Mouse (Mus musculus) right cerebral cortex, adult 18-20 months (tissue): ENCODE results near the gene Syngr1.
A peak's percentile ranks its signal among the peaks of the same experiment; 100 is the strongest.

ENCODE experiments used
- DNase-seq: peaks from one replicate; pipeline ENCODE4 v3.0.0; 2022; ENCODE audit warnings: mixed read lengths

Gene Syngr1

DNA sequence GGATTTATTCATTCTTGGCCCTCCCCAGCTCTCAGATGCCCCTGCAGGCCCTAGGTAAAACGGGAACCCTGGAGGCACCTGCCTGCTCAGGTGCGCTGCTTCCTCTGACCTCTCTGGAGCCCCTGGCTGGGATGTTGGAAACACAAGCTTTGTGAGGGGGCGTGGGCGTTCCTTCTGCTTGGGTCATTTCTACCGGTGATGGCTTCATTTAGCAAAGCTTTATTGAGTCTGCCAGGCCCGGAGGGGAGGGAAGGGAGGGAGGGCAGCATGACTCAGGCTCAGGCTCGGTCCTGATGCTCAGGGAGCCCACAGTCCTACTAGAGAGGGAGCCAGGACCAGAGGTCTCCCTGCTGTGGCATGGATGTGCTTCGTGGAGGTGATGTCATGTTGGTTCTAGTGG, 1.5 kb downstream of the Syngr1 start:
- DNase-seq, result peak; percentile 55

DNA sequence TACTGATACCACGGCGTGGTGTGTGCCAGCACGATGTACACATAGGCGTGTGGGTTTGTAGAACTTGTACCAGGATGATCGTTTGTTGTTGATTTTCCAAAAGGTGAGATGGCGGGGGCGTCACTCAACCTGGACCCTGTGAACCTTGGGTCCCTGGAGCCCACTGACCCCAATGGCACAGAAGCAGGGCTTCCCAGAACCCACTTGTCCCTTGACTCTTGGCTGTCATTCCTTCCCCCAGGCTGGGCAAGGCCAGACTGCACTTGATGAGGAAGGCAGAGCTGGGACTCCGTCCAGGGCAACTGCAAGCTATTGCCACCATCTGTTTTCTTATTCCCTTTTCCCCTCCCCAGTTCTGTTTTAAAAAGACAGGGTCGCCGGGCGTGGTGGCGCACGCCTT, 3.1 kb downstream of the Syngr1 start:
- DNase-seq, result no peak

DNA sequence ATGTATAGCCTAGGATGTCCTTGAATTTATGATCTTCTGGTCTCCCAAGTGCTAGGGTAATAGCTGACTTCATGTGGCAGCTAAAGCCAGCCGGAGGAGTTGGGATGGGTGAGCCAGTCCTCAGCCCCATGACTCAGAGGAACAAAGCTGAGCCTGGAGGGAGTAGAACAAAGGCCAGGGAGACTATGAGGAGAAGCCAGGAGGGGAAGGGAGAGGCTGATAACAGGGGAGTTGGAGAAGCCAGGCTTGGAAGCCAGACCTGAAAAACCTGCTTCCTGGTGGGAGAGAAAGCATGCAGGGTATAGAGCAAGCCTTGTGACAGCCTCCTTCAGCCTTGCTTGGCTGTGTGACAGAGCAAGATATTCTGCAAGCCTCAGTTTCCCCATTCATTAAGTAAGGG, 4.5 kb downstream of the Syngr1 start:
- no peak for DNase-seq

DNA sequence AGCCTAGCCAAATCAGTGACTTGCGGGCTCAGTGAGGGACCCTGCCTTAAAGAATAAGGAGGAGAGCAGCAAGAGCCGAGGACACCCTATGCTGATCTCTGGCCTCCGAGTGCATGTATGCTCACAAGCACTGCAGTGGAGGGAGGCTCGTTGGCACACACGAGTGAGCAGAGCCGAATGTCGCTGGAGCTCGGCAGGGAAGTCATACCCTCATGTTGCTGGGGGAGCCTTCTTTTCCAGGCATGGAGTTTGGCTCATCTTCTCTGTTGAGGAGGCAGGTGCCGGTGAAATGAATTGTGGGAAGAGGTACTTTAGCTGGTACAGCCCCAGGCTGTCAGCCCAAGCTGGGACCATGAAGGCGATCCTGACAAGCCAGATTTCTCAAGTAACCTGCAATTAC, 5.3 kb downstream of the Syngr1 start:
- no peak for DNase-seq

DNA sequence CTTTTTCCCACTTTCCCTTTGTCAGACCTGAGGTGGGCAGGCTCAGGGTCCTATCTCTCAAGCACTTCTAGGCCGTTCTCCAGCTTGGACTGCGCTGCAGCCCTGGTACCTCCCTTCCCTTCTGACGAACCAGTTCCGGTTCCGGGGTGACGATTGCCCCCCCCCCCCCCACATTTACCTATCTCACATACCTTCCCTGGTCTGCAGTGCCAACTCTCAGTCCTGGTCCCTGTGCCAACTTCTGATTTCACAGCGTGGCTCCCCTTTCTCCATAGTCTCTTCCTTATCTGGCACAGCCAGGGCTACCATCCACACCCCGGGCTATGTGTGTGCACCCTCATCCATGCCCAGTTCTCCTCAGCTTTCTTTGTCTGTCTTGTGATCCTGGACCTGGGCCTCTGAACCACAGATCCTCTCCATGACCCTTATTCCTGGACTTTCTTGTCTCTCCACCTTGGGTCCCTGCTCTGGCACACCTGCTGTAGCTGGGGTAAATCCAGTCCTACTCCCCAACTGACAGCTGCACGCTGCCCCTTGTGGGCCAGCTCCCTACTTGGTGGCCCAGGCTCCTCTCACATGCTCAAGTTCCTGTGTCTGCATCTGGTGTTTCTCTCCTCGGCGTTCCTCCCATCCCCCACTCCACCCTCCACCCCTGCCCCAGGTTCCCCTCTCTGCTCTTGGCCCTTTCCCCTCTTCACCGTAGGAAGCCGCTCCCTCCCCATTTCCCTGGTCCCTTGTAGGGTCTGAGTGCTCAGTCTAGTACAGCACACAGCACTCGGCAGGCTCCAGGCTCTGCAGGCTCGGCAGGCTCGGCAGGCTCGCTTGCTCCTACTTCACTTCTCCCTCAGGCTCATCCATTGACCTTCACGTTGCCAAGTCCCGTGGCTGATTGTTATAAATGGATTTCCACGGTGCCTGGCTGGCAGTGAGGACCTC, 6.1 kb downstream of the Syngr1 start:
- no peak for DNase-seq

DNA sequence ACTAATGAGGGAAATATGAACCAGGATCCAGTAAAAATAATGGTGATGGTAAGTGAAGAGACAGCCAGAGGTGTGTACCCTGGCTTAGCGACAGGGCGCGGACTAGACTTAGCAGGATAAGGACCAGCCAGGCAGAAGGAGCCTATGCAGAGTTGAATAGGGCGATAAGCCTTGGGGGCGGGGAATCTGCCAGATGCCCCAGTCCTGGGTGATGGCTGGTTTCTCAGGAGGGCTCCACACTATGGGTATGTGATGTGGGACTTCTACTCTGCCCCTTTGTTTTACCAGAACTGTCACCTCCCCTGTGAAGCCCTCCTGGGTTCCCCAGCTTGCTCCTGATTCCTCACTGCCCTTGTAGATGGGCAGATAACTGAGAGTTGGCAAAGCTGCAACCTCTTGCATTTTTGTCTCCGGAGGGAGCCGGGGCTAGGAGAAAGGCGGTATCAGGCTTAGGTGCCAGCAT, 6.9 kb downstream of the Syngr1 start:
- no peak for DNase-seq

DNA sequence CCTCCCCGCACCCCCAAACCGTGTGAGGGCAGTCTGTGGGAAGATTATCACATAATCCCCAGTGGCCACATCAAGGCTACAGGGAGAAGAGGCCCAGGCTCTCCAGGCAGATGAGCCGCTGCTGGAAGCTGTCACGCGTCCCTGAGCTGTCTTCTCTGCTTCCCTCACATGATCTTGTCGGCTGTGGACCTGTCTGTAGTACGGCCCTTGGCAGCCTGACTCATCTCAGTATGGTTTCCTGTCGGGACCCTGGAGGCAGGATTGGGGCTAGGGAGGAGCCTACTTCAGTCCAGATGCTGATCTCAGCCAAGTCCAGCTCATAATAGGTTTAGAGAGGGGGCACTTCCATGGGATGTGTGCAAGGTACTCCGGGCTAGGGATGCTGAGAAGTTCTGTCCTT, 7.7 kb downstream of the Syngr1 start:
- DNase-seq, result peak; percentile 55

DNA sequence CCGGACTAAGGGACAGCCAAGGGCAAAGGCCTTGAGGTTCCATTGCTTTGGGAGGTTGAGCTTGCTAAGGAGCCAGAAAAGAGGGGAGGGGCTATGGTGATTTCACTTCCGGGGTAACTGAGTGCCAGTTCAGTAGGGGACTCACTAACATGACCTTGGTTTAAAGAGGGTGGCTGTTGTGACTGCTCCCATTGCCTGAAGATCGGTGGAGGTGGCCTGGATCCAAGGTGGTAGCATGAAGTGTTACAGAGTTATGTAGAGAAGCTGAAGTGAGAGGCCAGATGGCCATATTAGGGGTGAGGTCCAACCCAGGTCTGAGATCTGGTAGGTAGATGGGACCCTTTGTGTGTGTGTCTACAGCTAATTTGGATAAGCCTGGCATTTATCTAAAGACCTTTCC, 8.3 kb downstream of the Syngr1 start:
- DNase-seq, result no peak

DNA sequence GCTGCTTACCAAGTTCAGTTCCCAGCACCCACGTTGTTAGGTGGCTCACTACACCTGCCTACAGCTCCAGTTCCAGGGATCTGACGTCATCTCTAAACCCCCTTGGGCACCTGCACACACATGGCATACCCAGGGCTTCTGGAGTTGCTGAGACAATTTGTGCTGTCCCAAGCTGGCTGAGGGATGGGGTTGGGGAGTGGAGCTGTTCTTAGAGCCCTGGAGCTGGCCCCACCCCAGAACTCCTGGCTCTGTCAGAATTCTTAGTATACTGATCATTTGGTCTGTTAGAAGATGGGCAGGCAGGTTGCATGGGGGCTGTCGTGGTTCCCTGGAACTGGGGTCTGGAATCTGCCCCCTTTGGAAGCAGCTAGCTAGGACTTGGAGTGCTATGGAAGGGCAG, 9.1 kb downstream of the Syngr1 start:
- no peak for DNase-seq

DNA sequence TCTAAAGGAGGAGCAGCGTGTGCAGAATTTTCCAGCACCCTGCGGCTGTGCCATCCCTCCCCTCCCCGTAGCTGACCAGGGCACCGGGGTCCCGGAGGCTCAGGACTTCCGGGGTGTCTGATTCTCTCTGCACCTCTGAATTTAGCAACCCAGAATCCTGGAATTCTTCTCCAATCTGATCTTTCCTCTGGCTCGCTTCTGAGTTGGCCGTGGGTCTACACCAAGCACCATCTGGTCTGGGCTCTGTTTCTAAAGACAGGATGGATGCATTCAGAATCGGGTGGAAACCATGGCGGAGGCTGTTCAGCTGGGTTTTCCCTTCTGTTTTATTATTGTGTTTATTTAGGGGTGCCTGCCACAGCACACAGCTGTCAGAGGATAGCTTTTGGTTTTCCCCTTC, 9.7 kb downstream of the Syngr1 start:
- DNase-seq, result peak; percentile 66

DNA sequence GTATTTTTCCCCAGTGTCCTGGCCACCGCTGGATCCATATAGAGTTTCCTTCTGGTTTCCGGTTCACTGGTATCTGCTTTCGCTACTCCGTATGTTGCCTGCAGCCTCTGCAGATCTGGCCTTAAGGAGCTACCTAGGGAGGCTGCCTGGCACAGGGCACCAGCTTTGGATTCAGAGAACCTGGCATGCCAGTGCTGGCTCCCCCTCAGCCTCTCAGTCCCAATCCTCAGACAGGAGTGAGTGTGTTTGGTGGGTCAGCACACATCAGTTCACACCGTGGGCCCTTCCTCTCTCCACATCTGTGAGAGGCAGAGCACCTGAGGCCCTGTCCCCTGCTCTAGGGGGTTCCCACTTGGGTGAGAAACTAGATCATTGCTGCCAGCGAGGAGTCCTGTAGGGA, 10.4 kb downstream of the Syngr1 start:
- no peak for DNase-seq

DNA sequence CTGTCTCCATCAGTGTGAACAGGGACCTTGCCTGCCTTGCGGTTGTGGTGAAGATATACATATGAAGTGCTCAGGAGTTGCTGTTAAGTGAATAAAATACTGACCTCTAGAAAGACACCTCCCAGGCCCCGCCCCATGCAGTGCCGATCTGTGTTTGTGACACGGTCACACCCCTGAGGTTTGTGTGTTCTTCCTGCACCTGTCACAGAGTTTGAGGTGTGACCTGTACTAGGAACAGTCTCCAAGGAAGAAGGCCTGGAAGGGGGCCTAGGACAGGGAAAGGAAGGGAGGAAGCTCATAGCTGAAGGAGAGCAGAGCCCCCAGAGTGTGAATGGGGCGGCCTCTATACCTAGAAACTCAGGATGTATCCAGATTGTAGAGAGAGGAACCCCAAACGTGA, 11.4 kb downstream of the Syngr1 start:
- no peak for DNase-seq

DNA sequence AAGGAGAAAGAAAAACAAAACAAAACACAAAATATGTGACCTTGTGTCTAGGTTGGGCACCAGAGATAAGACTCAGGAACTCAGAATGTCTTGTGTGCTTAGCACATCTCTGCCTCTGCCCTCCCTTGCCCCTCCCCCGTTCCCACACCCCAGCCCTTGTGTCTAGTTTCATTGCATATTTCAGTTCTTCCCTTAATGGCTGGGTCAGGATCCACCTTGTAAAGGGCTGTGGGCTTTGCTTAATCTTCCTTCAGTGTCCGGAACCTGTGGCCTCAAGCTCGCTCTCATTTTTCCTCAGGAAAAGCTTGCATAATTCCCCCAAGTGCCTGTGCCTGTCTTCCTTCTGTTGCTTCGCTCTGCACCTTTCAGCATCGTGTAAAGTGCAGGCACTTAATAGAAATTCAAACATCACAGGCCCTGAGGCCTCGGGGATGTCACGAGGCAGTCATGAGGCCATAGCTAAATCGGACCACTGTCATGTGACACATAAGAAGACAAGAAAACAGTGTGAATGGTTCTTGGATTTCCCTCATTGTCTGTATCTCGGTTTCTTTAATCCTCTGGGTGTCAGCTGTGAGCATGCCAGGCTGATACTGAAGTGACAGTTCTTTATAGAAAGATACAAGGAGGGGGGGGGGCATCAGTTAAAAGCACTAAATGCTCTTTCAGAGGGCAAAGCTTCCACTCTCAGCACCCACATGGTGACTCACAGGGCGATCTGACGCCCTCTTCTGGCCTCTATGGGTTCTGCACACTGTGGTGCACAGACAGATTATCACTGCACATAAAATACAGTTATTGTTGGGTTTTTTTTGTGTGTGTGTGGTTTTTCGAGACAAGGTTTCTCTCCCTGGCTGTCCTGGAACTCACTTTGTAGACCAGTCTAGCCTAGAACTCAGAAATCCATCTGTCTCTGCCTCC, 14.6 kb downstream of the Syngr1 start:
- no peak for DNase-seq

DNA sequence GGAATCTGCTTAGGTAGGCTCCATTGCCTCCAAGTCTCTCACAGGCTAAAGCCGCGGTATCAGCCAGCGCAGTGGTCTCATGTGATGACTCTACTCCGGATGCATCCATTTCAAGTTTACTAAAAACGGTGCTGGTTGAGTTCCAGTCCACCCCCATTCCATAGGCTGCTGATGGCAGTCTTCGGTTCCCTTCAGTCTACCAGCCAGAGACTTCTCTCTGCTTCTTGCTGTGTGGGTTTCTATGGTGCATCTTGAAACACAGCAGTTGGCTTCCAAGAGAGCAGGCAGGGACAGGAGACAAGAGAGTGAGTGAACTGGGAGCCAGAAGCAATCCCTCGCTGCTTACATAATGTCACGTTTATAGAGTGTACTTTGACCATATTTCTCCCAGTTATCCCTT, 16.0 kb downstream of the Syngr1 start:
- DNase-seq, result peak; percentile 65

DNA sequence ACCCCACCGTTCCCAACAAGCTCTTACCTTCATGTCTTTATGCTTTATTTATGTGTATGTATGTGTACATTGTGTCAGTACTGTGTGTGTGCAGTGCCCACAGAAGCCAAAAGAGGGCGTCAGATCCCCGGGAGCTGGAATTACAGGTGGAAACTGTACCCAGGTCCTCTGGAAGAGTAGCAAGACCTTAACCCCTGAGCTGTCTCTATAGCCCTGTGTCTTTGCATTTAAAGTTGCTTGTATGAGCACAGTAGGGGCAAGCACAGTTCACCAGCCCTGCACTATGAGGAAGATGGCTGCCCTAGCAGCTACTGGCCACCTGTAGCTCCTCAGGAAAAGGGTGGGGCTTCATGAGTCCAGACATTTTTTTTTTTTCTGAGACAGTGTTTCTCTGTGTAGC, 16.4 kb downstream of the Syngr1 start:
- DNase-seq, result no peak

DNA sequence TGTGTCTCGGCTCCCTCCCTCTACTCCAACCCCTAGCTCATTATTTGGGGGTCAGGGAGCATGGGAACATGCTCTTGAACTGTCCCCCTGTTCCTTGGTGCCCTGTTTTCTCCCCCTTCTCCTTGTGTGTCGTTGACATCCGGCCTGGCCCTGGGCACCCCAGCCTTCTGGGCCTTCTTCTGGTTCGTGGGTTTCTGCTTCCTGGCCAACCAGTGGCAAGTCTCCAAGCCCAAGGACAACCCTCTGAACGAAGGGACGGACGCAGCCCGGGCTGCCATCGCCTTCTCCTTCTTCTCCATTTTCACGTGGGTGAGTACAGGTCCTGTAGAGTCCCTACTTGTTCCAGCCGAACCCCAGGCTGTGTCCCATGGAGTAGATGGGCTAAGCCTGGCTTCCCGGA, 20.3 kb downstream of the Syngr1 start:
- no peak for DNase-seq

DNA sequence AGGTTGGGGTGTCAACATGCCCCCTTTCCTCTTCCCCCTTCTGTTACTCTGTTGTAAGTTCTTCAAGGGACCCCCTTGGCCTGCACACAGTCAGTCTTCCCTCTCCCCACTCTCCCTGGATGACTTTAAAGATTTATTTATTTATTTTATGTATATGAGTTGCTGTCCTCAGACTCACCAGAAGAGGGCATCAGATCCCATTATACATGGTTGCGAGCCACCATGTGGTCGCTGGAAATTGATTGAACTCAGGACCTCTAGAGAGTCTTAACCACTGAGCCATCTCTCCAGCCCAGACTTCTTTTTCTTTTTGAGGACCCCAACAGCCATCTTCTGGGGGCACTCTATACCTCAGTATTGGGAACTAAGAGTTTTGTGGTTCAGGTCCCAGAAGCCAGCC, 21.4 kb downstream of the Syngr1 start:
- no peak for DNase-seq

DNA sequence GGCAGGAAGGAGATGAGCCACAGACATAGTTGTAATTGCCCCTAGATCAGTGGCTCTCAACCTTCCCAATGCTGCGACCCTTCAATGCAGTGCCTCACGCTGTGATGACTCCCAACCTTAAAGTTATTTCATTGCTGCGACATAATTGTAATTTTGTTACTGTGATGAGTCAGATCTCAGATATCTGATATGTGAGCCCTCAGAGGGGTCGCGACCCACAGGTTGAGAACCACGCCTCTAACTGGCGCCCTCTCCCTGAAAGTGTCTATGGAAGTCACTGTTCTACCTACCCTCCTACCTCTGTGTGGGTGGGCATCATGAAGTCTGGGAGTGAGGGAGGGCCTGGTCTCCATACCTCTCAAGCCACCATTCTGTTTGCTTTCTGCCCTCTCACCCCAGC, 23.3 kb downstream of the Syngr1 start:
- no peak for DNase-seq

DNA sequence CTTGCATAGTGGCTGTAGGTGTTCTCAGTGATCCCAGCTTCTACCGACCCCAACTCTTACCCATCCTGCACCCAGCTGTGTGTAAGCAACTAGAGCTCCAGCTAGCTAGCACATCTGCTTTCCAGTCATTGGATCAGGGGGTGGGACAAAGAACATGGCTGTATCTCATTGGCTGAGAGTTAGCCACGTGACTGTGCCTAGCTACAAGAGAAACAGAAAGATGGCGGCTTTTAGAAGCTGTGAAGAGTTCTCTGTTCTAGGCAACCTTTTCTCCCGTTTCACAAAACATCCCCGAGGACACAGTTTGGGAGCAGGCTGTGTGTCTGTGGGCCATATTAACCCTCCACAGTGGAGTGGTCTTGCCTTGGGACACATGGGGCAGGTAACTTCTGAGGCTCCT, 24.1 kb downstream of the Syngr1 start:
- DNase-seq, result no peak

DNA sequence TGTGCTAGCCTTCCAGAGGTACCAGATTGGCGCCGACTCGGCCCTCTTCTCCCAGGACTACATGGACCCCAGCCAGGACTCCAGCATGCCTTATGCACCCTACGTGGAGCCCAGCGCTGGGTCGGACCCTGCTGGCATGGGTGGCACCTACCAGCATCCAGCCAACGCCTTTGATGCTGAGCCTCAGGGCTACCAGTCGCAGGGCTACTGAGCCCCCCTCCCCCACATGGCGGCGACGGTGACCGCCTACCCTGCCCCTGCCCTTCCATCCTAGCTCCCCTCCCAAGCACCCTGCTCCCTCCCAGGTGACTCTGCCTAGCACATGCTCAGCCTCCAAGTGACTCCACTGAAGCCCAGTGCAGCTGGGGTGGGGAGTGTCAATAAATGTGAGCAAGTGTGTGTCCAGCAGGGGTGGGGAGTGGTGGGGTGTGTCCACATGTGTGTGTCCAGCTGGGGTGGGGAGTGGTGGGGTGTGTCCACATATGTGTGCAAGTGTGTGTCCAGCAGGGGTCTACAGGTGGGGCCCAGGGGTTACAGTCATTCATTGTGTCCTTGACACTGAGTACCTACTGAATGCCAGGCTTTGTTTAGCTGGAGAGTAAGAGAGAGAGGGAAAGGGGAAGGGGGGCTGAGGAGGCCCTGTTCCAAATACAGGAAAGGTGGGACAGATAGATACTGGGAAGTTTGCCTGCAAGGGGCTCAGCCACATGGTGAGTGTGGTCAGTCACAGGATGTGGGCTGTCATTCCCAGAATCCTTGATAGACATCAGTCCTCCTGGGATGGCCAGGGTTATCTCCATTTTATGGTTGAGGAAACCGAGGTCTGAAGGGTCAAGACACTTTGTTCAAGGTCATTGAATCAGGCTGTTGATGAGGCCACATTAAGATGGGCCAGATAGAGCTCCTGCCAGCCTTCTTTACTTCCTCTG, 25.0 kb downstream of the Syngr1 start:
- no peak for DNase-seq

DNA sequence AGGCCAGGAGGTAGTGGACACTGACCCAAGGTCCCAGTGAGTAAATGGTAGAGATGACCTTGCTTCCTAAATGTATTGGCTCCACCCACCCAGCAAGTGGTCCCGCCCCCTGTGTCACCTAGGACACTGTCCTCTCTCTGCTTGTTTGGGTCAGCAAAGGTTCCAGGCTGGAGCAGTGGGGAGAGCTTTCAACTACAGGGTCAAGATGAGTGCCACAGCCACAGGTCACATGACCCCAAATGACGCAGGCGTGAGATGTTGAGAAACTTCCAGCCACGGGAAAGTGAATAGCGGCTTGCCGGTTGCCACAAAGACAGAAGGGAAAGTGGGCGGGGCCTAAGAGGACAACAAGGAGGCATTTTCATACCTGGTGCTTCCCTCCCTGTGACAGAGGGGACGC, 26.0 kb downstream of the Syngr1 start:
- DNase-seq, result no peak

DNA sequence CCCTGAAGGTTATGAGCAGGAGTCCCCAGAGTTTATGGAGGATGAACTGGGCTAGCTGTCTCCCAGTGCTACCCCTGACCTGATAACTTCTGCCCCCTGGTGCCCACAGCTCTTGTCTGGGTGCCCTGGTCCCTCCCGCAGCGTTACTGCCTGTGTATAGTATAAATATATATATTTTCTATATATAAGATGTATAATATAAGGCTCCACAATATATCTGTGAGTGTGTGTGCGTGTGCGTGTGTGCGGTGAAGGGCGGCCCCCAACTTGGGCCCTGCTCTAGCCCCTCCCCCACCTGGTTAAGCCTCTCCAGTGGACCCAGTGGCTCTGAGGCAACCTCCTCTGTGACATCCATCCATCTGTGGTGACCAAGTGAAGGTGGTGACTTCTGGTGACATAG, 27.9 kb downstream of the Syngr1 start:
- no peak for DNase-seq
